Mouse (Mus musculus) forebrain, embryonic 10.5 days (tissue): ENCODE results near the gene Fst. TPM values are rescaled to one million over a fixed set of nuclear protein-coding genes. Genes with fewer than 3 reads are reported as not detected.

Experiments used
- polyA plus RNA-seq: library from polyadenylated mRNA; unstranded; fragments of >200 nt; fragmentation: Nextera tagmentation; extraction: Ambion mirVana; gene quantifications from 2 replicates; pipeline ENCODE4 v1.2.1, GENCODE M21; 2016

Fst gene
- polyA plus RNA-seq, 1 experiment from 2014 or later: 13.9 TPM

Other genes starting within 250 kb of the Fst start
- 253 and 258 TPM in 2 replicates for gene Ndufs4, start 70.7 kb downstream of the Fst start, polyA plus RNA-seq